Mouse (Mus musculus): ENCODE results near the gene Eif2s1. TPM values are rescaled to one million over a fixed set of nuclear protein-coding genes. Genes with fewer than 3 reads are reported as not detected.
A peak's percentile ranks its signal among the peaks of the same experiment; 100 is the strongest.

Gene Eif2s1
- 24.2 and 30.1 TPM in 2 replicates for polyA plus RNA-seq (2012; rRNA removed)

- DNase-seq (ENCODE audit: extremely low spot score in 1 of 2, low spot score in 1 of 2): peak; percentile 99
Observed at GRCm38 (mm10) chr12:78861496-78862253, at the start of gene Eif2s1, which contains the start of gene Atp6v1d. TSS of gene Eif2s1 (plus strand) at chr12:78861819. TSS of gene Atp6v1d (minus strand) at chr12:78861638.

- no peak for DNase-seq (ENCODE audit: extremely low spot score in 1 of 2, low spot score in 1 of 2)
Observed at GRCm38 (mm10) chr12:78814437-78814836, 47.2 kb upstream of the Eif2s1 start.

GRCm38 (mm10) chr12:78834496-78834895, 27.1 kb upstream of the Eif2s1 start:
- DNase-seq (ENCODE audit: extremely low spot score in 1 of 2, low spot score in 1 of 2): no peak

GRCm38 (mm10) chr12:78839906-78840305, 21.7 kb upstream of the Eif2s1 start:
- DNase-seq (ENCODE audit: extremely low spot score in 1 of 2, low spot score in 1 of 2): peak in 1 of 2 experiments; percentile 7

- no peak for DNase-seq (ENCODE audit: extremely low spot score in 1 of 2, low spot score in 1 of 2)
Observed at GRCm38 (mm10) chr12:78842429-78842828, 19.2 kb upstream of the Eif2s1 start.

GRCm38 (mm10) chr12:78848246-78848645, 13.4 kb upstream of the Eif2s1 start:
- DNase-seq (ENCODE audit: extremely low spot score in 1 of 2, low spot score in 1 of 2): no peak

- DNase-seq (ENCODE audit: extremely low spot score in 1 of 2, low spot score in 1 of 2): peak in 1 of 2 experiments; percentile 30
Observed at GRCm38 (mm10) chr12:78860921-78861495, 611 bp upstream of the Eif2s1 start.

GRCm38 (mm10) chr12:78862254-78862730, 673 bp downstream of the Eif2s1 start:
- DNase-seq (ENCODE audit: extremely low spot score in 1 of 2, low spot score in 1 of 2): no peak

- DNase-seq (ENCODE audit: extremely low spot score in 1 of 2, low spot score in 1 of 2): no peak
Observed at GRCm38 (mm10) chr12:78865434-78865833, 3.8 kb downstream of the Eif2s1 start.

GRCm38 (mm10) chr12:78868115-78868514, 6.5 kb downstream of the Eif2s1 start:
- DNase-seq (ENCODE audit: extremely low spot score in 1 of 2, low spot score in 1 of 2): no peak

GRCm38 (mm10) chr12:78874581-78874980, 13.0 kb downstream of the Eif2s1 start:
- no peak for DNase-seq (ENCODE audit: extremely low spot score in 1 of 2, low spot score in 1 of 2)

GRCm38 (mm10) chr12:78890062-78890461, 28.4 kb downstream of the Eif2s1 start:
- DNase-seq (ENCODE audit: extremely low spot score in 1 of 2, low spot score in 1 of 2): no peak

GRCm38 (mm10) chr12:78891149-78891548, 29.5 kb downstream of the Eif2s1 start:
- no peak for DNase-seq (ENCODE audit: extremely low spot score in 1 of 2, low spot score in 1 of 2)

- no peak for DNase-seq (ENCODE audit: extremely low spot score in 1 of 2, low spot score in 1 of 2)
Observed at GRCm38 (mm10) chr12:78897861-78898260, 36.2 kb downstream of the Eif2s1 start.

GRCm38 (mm10) chr12:78901467-78901866, 39.8 kb downstream of the Eif2s1 start:
- no peak for DNase-seq (ENCODE audit: extremely low spot score in 1 of 2, low spot score in 1 of 2)

GRCm38 (mm10) chr12:78903313-78903712, 41.7 kb downstream of the Eif2s1 start:
- no peak for DNase-seq (ENCODE audit: extremely low spot score in 1 of 2, low spot score in 1 of 2)

- no peak for DNase-seq (ENCODE audit: extremely low spot score in 1 of 2, low spot score in 1 of 2)
Observed at GRCm38 (mm10) chr12:78904499-78904898, 42.9 kb downstream of the Eif2s1 start.

GRCm38 (mm10) chr12:78906707-78907162, 45.1 kb downstream of the Eif2s1 start, which contains the start of gene Plek2:
TSS of gene Plek2 (minus strand) at chr12:78906964.
- DNase-seq (ENCODE audit: extremely low spot score in 1 of 2, low spot score in 1 of 2): no peak

GRCm38 (mm10) chr12:78908081-78908605, 46.5 kb downstream of the Eif2s1 start:
- no peak for DNase-seq (ENCODE audit: extremely low spot score in 1 of 2, low spot score in 1 of 2)

GRCm38 (mm10) chr12:78910684-78911461, 49.3 kb downstream of the Eif2s1 start:
- no peak for DNase-seq (ENCODE audit: extremely low spot score in 1 of 2, low spot score in 1 of 2)

Measured in frontal cortex, adult 2 months (tissue).